Mouse (Mus musculus): Measurements from ENCODE around the gene Rpap1. TPM values are rescaled to one million over a fixed set of nuclear protein-coding genes. Genes with fewer than 3 reads are reported as not detected.

Gene Rpap1
- 9.6 TPM for polyA plus RNA-seq (2015; fragmentation: Illumina TruSeq; extraction: RNeasy Lipid Tissue Mini Kit (QIAGEN cat#74804); ENCODE audit: low read depth, low replicate concordance)

DNA sequence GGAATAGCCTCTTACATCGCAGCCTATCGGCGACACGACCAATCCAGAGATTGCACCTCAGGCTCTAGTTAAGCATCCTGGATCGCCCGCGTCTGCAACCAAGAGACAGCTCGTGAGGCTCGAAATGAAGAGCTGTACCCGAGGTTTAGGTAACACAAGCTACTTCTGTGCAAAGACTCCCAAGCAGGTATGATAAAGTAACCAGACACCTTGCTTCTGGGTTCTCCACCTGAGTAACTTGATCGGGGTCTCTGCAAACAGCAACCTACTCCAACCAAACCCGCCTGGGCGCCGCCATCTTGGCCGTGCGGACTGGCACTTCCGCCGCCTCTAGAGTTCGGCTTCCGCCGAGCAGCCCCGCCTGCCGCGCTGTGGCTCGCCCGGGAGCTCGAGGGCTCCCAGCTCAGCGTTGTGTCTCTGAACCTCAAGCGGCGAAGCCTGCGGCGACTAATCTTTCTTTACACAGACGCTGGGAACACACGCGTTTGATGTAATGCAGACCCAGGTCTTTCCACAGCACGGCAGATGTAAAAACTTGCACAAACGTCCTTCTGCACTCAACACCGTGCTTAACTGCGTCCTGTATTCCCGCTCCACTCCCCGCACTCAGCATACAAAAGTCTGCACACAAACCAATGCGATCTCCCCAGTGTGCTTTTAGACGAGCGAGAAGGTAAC, at the start of gene Rpap1:
Gene Rpap1, minus strand, starts transcription at position 332 of the 678 bp plus-strand sequence.

DNA sequence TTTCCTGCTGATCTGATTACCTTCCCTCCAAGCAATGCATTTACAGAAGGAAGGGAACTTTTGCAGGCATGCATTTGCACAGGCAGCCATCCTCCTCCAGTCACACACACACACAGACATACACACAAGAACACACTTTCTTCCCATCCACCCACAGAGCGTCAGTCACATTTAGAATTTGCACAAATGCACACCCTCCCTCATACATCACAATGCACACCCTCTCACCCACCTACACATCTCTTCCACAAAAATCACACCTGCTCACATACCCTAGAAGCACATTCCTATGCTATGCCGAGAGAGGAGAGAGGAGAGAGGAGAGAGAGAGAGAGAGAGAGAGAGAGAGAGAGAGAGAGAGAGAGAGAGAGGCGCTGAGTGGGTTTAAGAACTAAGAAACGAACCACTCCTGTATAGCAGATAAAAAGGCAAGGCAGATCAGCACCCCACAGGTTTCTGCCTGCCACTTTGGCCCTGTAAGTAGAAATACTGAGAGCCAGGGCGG, 10.0 kb upstream of the Rpap1 start, which contains the start of gene Tyro3:
Gene Tyro3, plus strand, starts transcription at position 455 of the 505 bp plus-strand sequence.

DNA sequence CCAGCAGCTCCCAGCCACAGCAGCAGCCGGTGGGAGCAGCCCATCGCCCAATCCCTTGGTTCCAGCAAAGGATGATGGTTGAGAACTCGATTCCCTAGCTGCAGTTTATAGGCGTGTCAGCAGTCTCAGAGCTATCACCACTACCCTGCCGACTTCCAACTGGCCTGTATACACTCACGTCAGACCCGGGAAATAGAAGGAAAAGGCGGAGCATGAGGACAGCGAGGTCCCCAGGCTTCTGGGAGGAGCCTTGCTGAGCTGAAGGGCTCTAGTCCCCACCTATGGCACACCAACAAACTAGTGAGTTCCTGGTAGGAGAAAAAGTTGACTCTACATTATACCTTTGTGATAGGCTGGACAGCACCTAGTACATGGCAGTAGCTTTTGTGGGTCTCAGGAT, 27.1 kb downstream of the Rpap1 start, which contains the start of gene Ltk:
Gene Ltk, minus strand, starts transcription at position 181 of the 400 bp plus-strand sequence.

DNA sequence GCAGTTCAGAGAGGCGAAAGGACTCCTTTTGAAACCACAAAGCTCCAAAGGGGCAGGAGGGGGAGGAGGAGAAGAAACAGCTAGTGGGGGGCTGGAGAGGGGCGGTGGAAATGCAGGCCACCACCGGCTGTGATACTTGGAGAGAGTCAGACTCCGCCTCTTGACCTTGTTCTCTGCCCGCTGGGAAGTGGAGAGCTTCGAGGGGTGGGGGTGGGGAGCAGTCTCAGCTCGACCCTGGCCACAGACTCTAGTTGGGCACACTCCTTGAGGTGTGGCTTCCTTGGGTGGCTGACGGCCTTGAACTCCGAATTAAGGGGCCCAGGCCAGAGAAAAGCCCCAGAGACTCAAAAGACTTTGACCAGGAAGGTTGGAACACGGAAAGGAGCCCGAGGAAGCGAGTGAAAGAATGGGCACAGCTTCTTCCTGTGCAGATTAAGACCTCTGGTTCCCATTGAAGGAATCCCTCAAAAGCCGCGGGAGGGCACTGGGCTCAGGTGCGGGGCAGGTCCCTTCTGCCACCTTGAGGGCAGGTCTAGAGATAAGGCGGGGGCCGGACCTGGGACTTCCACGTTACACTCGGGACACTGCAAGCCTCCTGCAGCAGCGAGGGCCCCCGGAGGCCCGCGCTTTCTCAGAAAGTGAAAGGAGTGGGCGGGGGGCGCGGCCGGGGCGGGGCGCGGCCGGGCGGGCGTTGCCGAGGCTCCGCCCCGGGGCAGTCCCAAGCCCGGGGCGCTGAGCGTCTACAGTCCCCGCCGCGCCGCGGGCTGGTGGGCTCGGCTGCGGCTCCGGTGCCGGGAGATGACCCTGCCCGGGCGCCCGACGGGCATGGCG, 45.5 kb downstream of the Rpap1 start, which contains the start of gene Itpka:
Gene Itpka, plus strand, starts transcription at position 757 of the 831 bp plus-strand sequence.

Other genes starting within 250 kb of the Rpap1 start
- 0.80 TPM for gene Exd1, start 239.9 kb downstream of the Rpap1 start, polyA plus RNA-seq (2015; fragmentation: Illumina TruSeq; extraction: RNeasy Lipid Tissue Mini Kit (QIAGEN cat#74804); ENCODE audit: low read depth, low replicate concordance)
- 149 TPM for gene Chp1, start 239.8 kb downstream of the Rpap1 start, polyA plus RNA-seq (2015; fragmentation: Illumina TruSeq; extraction: RNeasy Lipid Tissue Mini Kit (QIAGEN cat#74804); ENCODE audit: low read depth, low replicate concordance)
- gene Nusap1, start 169.2 kb downstream of the Rpap1 start, polyA plus RNA-seq (2015; fragmentation: Illumina TruSeq; extraction: RNeasy Lipid Tissue Mini Kit (QIAGEN cat#74804); ENCODE audit: low read depth, low replicate concordance): 0.73 TPM
- 1.6 TPM for gene Oip5, start 169.1 kb downstream of the Rpap1 start, polyA plus RNA-seq (2015; fragmentation: Illumina TruSeq; extraction: RNeasy Lipid Tissue Mini Kit (QIAGEN cat#74804); ENCODE audit: low read depth, low replicate concordance)
- gene Ndufaf1, start 124.7 kb downstream of the Rpap1 start, polyA plus RNA-seq (2015; fragmentation: Illumina TruSeq; extraction: RNeasy Lipid Tissue Mini Kit (QIAGEN cat#74804); ENCODE audit: low read depth, low replicate concordance): 45.7 TPM
- 40.0 TPM for gene Rtf1, start 112.5 kb downstream of the Rpap1 start, polyA plus RNA-seq (2015; fragmentation: Illumina TruSeq; extraction: RNeasy Lipid Tissue Mini Kit (QIAGEN cat#74804); ENCODE audit: low read depth, low replicate concordance)
- 172 TPM for gene Itpka, start 45.2 kb downstream of the Rpap1 start, polyA plus RNA-seq (2015; fragmentation: Illumina TruSeq; extraction: RNeasy Lipid Tissue Mini Kit (QIAGEN cat#74804); ENCODE audit: low read depth, low replicate concordance)
- 22.9 TPM for gene Ltk, start 27.1 kb downstream of the Rpap1 start, polyA plus RNA-seq (2015; fragmentation: Illumina TruSeq; extraction: RNeasy Lipid Tissue Mini Kit (QIAGEN cat#74804); ENCODE audit: low read depth, low replicate concordance)
- 129 TPM for gene Tyro3, start 10.2 kb upstream of the Rpap1 start, polyA plus RNA-seq (2015; fragmentation: Illumina TruSeq; extraction: RNeasy Lipid Tissue Mini Kit (QIAGEN cat#74804); ENCODE audit: low read depth, low replicate concordance)
- 26.0 TPM for gene Mga, start 109.7 kb upstream of the Rpap1 start, polyA plus RNA-seq (2015; fragmentation: Illumina TruSeq; extraction: RNeasy Lipid Tissue Mini Kit (QIAGEN cat#74804); ENCODE audit: low read depth, low replicate concordance)
- gene Mapkbp1, start 185.2 kb upstream of the Rpap1 start, polyA plus RNA-seq (2015; fragmentation: Illumina TruSeq; extraction: RNeasy Lipid Tissue Mini Kit (QIAGEN cat#74804); ENCODE audit: low read depth, low replicate concordance): 24.3 TPM
- gene Jmjd7, start 239.9 kb upstream of the Rpap1 start, polyA plus RNA-seq (2015; fragmentation: Illumina TruSeq; extraction: RNeasy Lipid Tissue Mini Kit (QIAGEN cat#74804); ENCODE audit: low read depth, low replicate concordance): 4.2 TPM
- 1.7 TPM for gene Gm28042, start 240.0 kb upstream of the Rpap1 start, polyA plus RNA-seq (2015; fragmentation: Illumina TruSeq; extraction: RNeasy Lipid Tissue Mini Kit (QIAGEN cat#74804); ENCODE audit: low read depth, low replicate concordance)
- 3.0 TPM for gene Pla2g4b, start 245.9 kb upstream of the Rpap1 start, polyA plus RNA-seq (2015; fragmentation: Illumina TruSeq; extraction: RNeasy Lipid Tissue Mini Kit (QIAGEN cat#74804); ENCODE audit: low read depth, low replicate concordance)

Data from brain, adult 10 weeks (tissue).